Mouse (Mus musculus): Measurements from ENCODE around the gene Myo19. TPM values are rescaled to one million over a fixed set of nuclear protein-coding genes. Genes with fewer than 3 reads are reported as not detected.
"Not testable (repeated sequence)": the region's sequence is repeated elsewhere in the genome, so short reads cannot be mapped to it uniquely, and the experiment has no call there.

The Myo19 gene
- polyA plus RNA-seq, 1 experiment from 2014 or later: 12.4 TPM

GRCm38 (mm10) chr11:84869537-84870232 lies 10.3 kb upstream of the Myo19 start:
- peaks cover 31% of the 10 kb centered on the region for H3K4me1 ChIP-seq (replicated peaks; ENCODE audit: control insufficient read depth, insufficient read depth, low read length)
- DNase-seq (ENCODE audit: low spot score) (peak; percentile 94), ATAC-seq (replicated peaks; ENCODE audit: low FRiP score) (peak; percentile 70)
- H3K9me3 ChIP-seq (ENCODE audit: control insufficient read depth, low read length): no peaks in the 10 kb centered on the region
- no peaks in the 10 kb centered on the region for H3K27me3 ChIP-seq (replicated peaks; ENCODE audit: control insufficient read depth, insufficient read depth, low read length)
- H3K4me2 ChIP-seq: peak overlapping the region; percentile 72
- WGBS: 1% methylated on average over 61 of the region's 61 CpGs
- H3K4me3 ChIP-seq (ENCODE audit: low read depth, low read length): peak overlapping the region; percentile 79
- peak overlapping the region; percentile 98 for H3K9ac ChIP-seq (ENCODE audit: low read depth, low read length)
- H3K36me3 ChIP-seq (ENCODE audit: control insufficient read depth, insufficient read depth, low read length): no peaks in the 10 kb centered on the region
- peak overlapping the region; percentile 99 for H3K27ac ChIP-seq (ENCODE audit: low read depth, low read length)

GRCm38 (mm10) chr11:84870337-84871043 lies 9.5 kb upstream of the Myo19 start, which contains the start of gene Ggnbp2:
TSS of gene Ggnbp2 (minus strand) at chr11:84870817.
- peak within 1 kb of the TSS; percentile 88 for H3K4me2 ChIP-seq
- H3K36me3 ChIP-seq (ENCODE audit: control insufficient read depth, insufficient read depth, low read length): no peaks in the 10 kb centered on the region
- peak; percentile 79 for ATAC-seq (replicated peaks; ENCODE audit: low FRiP score)
- WGBS: 0% methylated on average over 55 of the region's 62 CpGs
- H3K9ac ChIP-seq (ENCODE audit: low read depth, low read length): peak within 1 kb of the TSS; percentile 98
- no peaks in the 10 kb centered on the region for H3K9me3 ChIP-seq (ENCODE audit: control insufficient read depth, low read length)
- peak within 1 kb of the TSS; percentile 79 for H3K4me3 ChIP-seq (ENCODE audit: low read depth, low read length)
- peak; percentile 95 for DNase-seq (ENCODE audit: low spot score)
- H3K4me1 ChIP-seq (replicated peaks; ENCODE audit: control insufficient read depth, insufficient read depth, low read length): peaks cover 27% of the 10 kb centered on the region
- H3K27me3 ChIP-seq (replicated peaks; ENCODE audit: control insufficient read depth, insufficient read depth, low read length): no peaks in the 10 kb centered on the region
- peak within 1 kb of the TSS; percentile 99 for H3K27ac ChIP-seq (ENCODE audit: low read depth, low read length)

GRCm38 (mm10) chr11:84871046-84871445 lies 8.9 kb upstream of the Myo19 start:
- H3K9me3 ChIP-seq (ENCODE audit: control insufficient read depth, low read length): no peaks in the 10 kb centered on the region
- no peak for DNase-seq (ENCODE audit: low spot score)
- peak overlapping the region; percentile 88 for H3K4me2 ChIP-seq
- peak overlapping the region; percentile 79 for H3K4me3 ChIP-seq (ENCODE audit: low read depth, low read length)
- H3K27me3 ChIP-seq (replicated peaks; ENCODE audit: control insufficient read depth, insufficient read depth, low read length): no peaks in the 10 kb centered on the region
- H3K27ac ChIP-seq (ENCODE audit: low read depth, low read length): peak overlapping the region; percentile 99
- H3K9ac ChIP-seq (ENCODE audit: low read depth, low read length): peak overlapping the region; percentile 93
- no peak; the same call in 1 of the 2 replicates for ATAC-seq (replicated peaks; ENCODE audit: low FRiP score)
- no peaks in the 10 kb centered on the region for H3K36me3 ChIP-seq (ENCODE audit: control insufficient read depth, insufficient read depth, low read length)
- 0% methylated on average over 10 of the region's 10 CpGs for WGBS
- H3K4me1 ChIP-seq (replicated peaks; ENCODE audit: control insufficient read depth, insufficient read depth, low read length): peaks cover 21% of the 10 kb centered on the region

- no peaks in the 10 kb centered on the region for H3K9me3 ChIP-seq (ENCODE audit: control insufficient read depth, low read length)
- H3K4me1 ChIP-seq (replicated peaks; ENCODE audit: control insufficient read depth, insufficient read depth, low read length): peaks cover 19% of the 10 kb centered on the region
- peak overlapping the region; percentile 88 for H3K4me2 ChIP-seq
- H3K36me3 ChIP-seq (ENCODE audit: control insufficient read depth, insufficient read depth, low read length): no peaks in the 10 kb centered on the region
- peak overlapping the region; percentile 79 for H3K4me3 ChIP-seq (ENCODE audit: low read depth, low read length)
- DNase-seq (ENCODE audit: low spot score) (no peak), ATAC-seq (replicated peaks; ENCODE audit: low FRiP score) (no peak)
- peak overlapping the region; percentile 93 for H3K9ac ChIP-seq (ENCODE audit: low read depth, low read length)
- peak overlapping the region; percentile 99 for H3K27ac ChIP-seq (ENCODE audit: low read depth, low read length)
- H3K27me3 ChIP-seq (replicated peaks; ENCODE audit: control insufficient read depth, insufficient read depth, low read length): no peaks in the 10 kb centered on the region
- 65% methylated on average over 4 of the region's 4 CpGs for WGBS
These were observed 8.3 kb upstream of the Myo19 start for GRCm38 (mm10) chr11:84871548-84872069.

GRCm38 (mm10) chr11:84873042-84873833 lies 6.7 kb upstream of the Myo19 start:
- Histone ChIP-seq H3K9ac (ENCODE audit: low read depth, low read length) (no peak overlapping the region), H3K9me3 (ENCODE audit: control insufficient read depth, low read length) (no peaks in the 10 kb centered on the region), H3K27me3 (replicated peaks; ENCODE audit: control insufficient read depth, insufficient read depth, low read length) (no peaks in the 10 kb centered on the region), H3K4me2 (peak overlapping the region; percentile 62), H3K27ac (ENCODE audit: low read depth, low read length) (peak overlapping the region; percentile 89), H3K36me3 (ENCODE audit: control insufficient read depth, insufficient read depth, low read length) (peaks cover 10% of the 10 kb centered on the region; the same call in 1 of the 2 replicates), H3K4me3 (ENCODE audit: low read depth, low read length) (peak overlapping the region; percentile 21; the same call in 1 of the 2 replicates), H3K4me1 (replicated peaks; ENCODE audit: control insufficient read depth, insufficient read depth, low read length) (peaks cover 9% of the 10 kb centered on the region)
- 59% methylated on average over 1 of the region's 1 CpGs for WGBS
- ATAC-seq (replicated peaks; ENCODE audit: low FRiP score) (peak; percentile 55), DNase-seq (ENCODE audit: low spot score) (no peak)

- DNase-seq (ENCODE audit: low spot score); H3K9ac ChIP-seq (ENCODE audit: low read depth, low read length); H3K4me2 ChIP-seq; H3K9me3 ChIP-seq (ENCODE audit: control insufficient read depth, low read length); H3K27ac ChIP-seq (ENCODE audit: low read depth, low read length); H3K27me3 ChIP-seq (replicated peaks; ENCODE audit: control insufficient read depth, insufficient read depth, low read length); H3K4me3 ChIP-seq (ENCODE audit: low read depth, low read length); ATAC-seq (replicated peaks; ENCODE audit: low FRiP score): not testable (repeated sequence)
- H3K4me1 ChIP-seq (replicated peaks; ENCODE audit: control insufficient read depth, insufficient read depth, low read length): peaks cover 14% of the 10 kb centered on the region
- no CpG with 5 or more reads among the region's 1 CpGs for WGBS
- peaks cover 11% of the 10 kb centered on the region; the same call in 1 of the 2 replicates for H3K36me3 ChIP-seq (ENCODE audit: control insufficient read depth, insufficient read depth, low read length)
These were observed 3.9 kb upstream of the Myo19 start for GRCm38 (mm10) chr11:84876020-84876419.

- Histone ChIP-seq H3K4me3 (ENCODE audit: low read depth, low read length) (peak overlapping the region; percentile 88), H3K9me3 (ENCODE audit: control insufficient read depth, low read length) (no peaks in the 10 kb centered on the region), H3K36me3 (ENCODE audit: control insufficient read depth, insufficient read depth, low read length) (peaks cover 16% of the 10 kb centered on the region; the same call in 1 of the 2 replicates), H3K4me1 (replicated peaks; ENCODE audit: control insufficient read depth, insufficient read depth, low read length) (peaks cover 13% of the 10 kb centered on the region), H3K27ac (ENCODE audit: low read depth, low read length) (peak overlapping the region; percentile 92), H3K4me2 (peak overlapping the region; percentile 95), H3K9ac (ENCODE audit: low read depth, low read length) (peak overlapping the region; percentile 95), H3K27me3 (replicated peaks; ENCODE audit: control insufficient read depth, insufficient read depth, low read length) (no peaks in the 10 kb centered on the region)
- DNase-seq (ENCODE audit: low spot score): peak; percentile 45
- 13% methylated on average over 7 of the region's 7 CpGs for WGBS
- no peak for ATAC-seq (replicated peaks; ENCODE audit: low FRiP score)
These were observed 759 bp upstream of the Myo19 start for GRCm38 (mm10) chr11:84879007-84879771.

Data from liver, embryonic 11.5 days (tissue).